Mouse (Mus musculus): Measurements from ENCODE around the gene Jazf1. TPM values are rescaled to one million over a fixed set of nuclear protein-coding genes. Genes with fewer than 3 reads are reported as not detected.

Jazf1 gene
- polyA plus RNA-seq, 1 experiment = 1.4 TPM

DNA sequence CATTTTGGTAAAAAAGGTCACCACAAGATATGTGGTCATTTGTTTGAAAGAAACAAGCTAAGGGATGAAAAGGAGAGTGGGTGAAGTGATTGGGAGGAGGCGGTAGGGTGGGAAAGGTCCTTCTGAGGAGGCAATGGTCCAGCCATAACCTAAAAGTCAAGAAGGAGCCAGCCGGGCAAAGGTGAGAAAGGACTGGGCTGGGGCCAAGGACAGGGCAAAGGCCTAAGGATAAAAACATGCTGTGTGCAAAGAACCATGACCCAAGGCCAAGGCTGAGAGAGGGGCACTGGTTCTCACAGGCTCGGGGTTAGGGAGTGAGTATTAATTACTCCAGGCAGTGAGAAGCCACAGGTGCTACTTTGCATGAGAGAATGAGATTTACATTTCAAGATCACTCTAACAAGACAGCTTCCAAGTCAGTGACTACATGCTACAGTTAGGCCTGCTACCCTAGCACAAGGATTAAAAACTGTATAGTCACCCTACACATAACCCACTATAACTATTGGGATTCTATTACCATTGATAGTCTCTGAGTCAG is 151.5 kb downstream of the Jazf1 start:
- Histone ChIP-seq H3K36me3 (ENCODE audit: control insufficient read depth, insufficient read depth, low read length) (no peaks in the 10 kb centered on the region), H3K4me1 (replicated peaks; ENCODE audit: control insufficient read depth, insufficient read depth, low read length) (peaks cover 58% of the 10 kb centered on the region), H3K4me3 (ENCODE audit: control insufficient read depth, insufficient read depth, low read length) (no peak overlapping the region), H3K27ac (ENCODE audit: control insufficient read depth, insufficient read depth, low read length) (peak overlapping the region; percentile 29; the same call in 1 of the 2 replicates), H3K27me3 (ENCODE audit: control insufficient read depth, insufficient read depth, low read length) (no peaks in the 10 kb centered on the region)
- no peak for DNase-seq
- TF ChIP-seq POLR2A (IDR thresholded peaks at IDR 0.05; ENCODE audit: control insufficient read depth, extremely low read depth, insufficient read depth, low read length, poor library complexity) (no peak), CTCF (IDR thresholded peaks at IDR 0.05; ENCODE audit: borderline replicate concordance, control insufficient read depth, extremely low read depth, insufficient read depth, low read length, poor library complexity) (no peak)
- 79% methylated on average over 3 of the region's 3 CpGs for WGBS

DNA sequence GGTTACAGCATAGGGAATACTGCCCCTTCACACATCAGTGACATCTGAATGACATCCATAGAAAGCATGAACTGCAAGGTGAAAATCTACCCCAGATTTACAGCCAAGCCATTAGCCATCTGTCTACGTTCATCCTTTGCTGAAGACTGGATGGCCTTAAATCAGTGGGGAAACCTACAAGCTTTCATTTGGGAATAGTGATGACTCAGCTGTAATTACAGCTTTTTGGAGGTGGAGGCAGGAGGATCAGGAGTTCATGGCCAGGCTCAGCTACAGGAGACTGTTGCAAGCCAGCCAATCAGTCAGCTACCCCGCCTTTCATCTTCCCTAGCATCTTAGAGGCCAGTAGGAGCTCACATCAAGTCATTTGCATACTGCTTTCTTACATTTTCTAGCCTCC is 153.5 kb downstream of the Jazf1 start:
- Histone ChIP-seq H3K4me3 (ENCODE audit: control insufficient read depth, insufficient read depth, low read length) (no peak overlapping the region), H3K27ac (ENCODE audit: control insufficient read depth, insufficient read depth, low read length) (peak overlapping the region; percentile 83), H3K27me3 (ENCODE audit: control insufficient read depth, insufficient read depth, low read length) (no peaks in the 10 kb centered on the region), H3K36me3 (ENCODE audit: control insufficient read depth, insufficient read depth, low read length) (no peaks in the 10 kb centered on the region), H3K4me1 (replicated peaks; ENCODE audit: control insufficient read depth, insufficient read depth, low read length) (peaks cover 54% of the 10 kb centered on the region)
- no peak for DNase-seq
- TF ChIP-seq POLR2A (IDR thresholded peaks at IDR 0.05; ENCODE audit: control insufficient read depth, extremely low read depth, insufficient read depth, low read length, poor library complexity) = no peak
- WGBS = 96% methylated on average over 2 of the region's 2 CpGs

DNA sequence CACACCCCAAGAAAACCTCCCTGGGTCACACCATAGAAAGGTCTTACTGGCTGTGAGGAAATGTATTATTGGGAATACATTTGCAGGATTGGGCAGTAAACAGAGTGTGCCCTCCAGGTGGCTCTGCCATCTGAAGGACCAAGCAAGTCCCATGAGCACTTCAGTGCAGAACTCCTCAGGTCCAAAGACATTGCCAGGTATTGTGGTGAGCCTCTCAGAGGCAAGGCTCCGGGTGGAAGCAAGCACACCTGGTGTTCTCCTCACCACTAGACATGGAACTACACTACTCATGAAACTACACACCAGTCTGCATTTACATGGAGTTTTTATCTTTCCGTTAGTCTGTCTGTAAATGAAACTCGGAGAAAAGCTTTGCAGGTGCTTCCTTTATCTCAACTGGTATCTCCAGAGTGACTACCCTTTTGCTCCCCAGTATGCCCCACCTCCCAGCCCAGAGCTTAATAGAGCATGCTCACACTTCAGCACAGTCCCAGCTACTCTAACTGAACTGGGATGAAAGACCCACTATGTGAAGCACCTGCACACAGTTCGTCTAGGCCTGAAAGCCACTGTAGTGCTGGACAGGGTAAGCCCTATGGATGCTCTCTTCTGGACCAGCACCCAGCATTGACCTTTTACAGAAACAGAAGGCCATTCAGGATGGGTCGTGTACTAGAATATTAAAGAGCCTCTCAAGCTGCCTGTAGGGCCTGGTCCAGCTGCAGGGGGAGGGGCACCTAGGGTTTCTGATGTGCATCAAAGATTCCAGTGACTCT is 156.1 kb downstream of the Jazf1 start:
- H3K4me1 ChIP-seq (replicated peaks; ENCODE audit: control insufficient read depth, insufficient read depth, low read length) = peaks cover 46% of the 10 kb centered on the region
- H3K4me3 ChIP-seq (ENCODE audit: control insufficient read depth, insufficient read depth, low read length) = peak overlapping the region; percentile 1; the same call in 1 of the 2 replicates
- no peak for TF ChIP-seq CTCF (IDR thresholded peaks at IDR 0.05; ENCODE audit: borderline replicate concordance, control insufficient read depth, extremely low read depth, insufficient read depth, low read length, poor library complexity)
- 0 out of 2 replicates have a peak, but pooled peaks have one; percentile 30 for TF ChIP-seq POLR2A (IDR thresholded peaks at IDR 0.05; ENCODE audit: control insufficient read depth, extremely low read depth, insufficient read depth, low read length, poor library complexity)
- peak overlapping the region; percentile 97 for H3K27ac ChIP-seq (ENCODE audit: control insufficient read depth, insufficient read depth, low read length)
- H3K36me3 ChIP-seq (ENCODE audit: control insufficient read depth, insufficient read depth, low read length) = no peaks in the 10 kb centered on the region
- H3K27me3 ChIP-seq (ENCODE audit: control insufficient read depth, insufficient read depth, low read length) = no peaks in the 10 kb centered on the region
- WGBS = 3% methylated on average over 5 of the region's 5 CpGs
- DNase-seq = peak; percentile 70

DNA sequence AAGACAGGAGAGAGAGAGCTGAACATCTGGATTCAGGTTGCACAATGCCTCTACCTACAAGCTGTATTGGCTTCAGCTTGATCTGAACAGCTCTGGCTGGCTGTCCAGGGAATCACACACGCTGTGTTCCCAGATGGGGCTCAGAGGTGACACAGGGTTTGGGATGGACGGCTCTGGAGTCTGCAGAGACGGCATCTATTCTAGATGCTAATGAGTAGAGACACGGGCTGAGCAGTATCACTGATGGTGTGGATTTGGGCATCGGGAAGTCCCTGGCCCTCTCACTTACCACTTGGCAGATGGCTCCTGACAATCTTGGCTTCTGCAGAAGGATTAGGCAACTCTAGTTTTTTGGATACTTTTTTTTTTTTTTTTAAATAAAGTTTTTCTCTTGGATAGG is 161.6 kb downstream of the Jazf1 start:
- no peak for TF ChIP-seq POLR2A (IDR thresholded peaks at IDR 0.05; ENCODE audit: control insufficient read depth, extremely low read depth, insufficient read depth, low read length, poor library complexity)
- no peak for TF ChIP-seq CTCF (IDR thresholded peaks at IDR 0.05; ENCODE audit: borderline replicate concordance, control insufficient read depth, extremely low read depth, insufficient read depth, low read length, poor library complexity)

DNA sequence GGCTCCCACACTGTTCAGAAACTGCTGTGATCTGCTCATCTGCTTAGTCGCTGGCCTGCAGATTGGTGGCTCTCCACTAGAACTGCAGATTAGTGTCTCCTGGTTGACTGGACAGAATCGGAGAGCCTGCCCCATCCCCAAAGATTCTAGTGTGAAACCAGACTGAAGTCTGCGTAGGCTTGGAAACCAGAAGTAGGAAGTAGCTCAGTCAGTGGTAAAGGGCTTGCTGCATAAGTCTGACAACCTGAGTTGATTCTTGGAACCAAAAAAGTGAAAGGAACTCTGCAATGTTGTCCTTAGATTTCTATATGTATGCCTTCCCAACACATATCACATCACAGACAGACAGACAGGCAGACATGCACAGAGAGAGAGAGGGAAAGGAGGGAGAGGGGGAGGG is 163.3 kb downstream of the Jazf1 start:
- Histone ChIP-seq H3K4me1 (replicated peaks; ENCODE audit: control insufficient read depth, insufficient read depth, low read length) (peaks cover 50% of the 10 kb centered on the region), H3K27me3 (ENCODE audit: control insufficient read depth, insufficient read depth, low read length) (no peaks in the 10 kb centered on the region)
- 41% methylated on average over 3 of the region's 3 CpGs for WGBS

More for the DNA sequence above, 161.6 kb downstream of the Jazf1 start:
- Histone ChIP-seq H3K4me1 (replicated peaks; ENCODE audit: control insufficient read depth, insufficient read depth, low read length) (peaks cover 45% of the 10 kb centered on the region), H3K4me3 (ENCODE audit: control insufficient read depth, insufficient read depth, low read length) (no peak overlapping the region), H3K27me3 (ENCODE audit: control insufficient read depth, insufficient read depth, low read length) (no peaks in the 10 kb centered on the region), H3K36me3 (ENCODE audit: control insufficient read depth, insufficient read depth, low read length) (no peaks in the 10 kb centered on the region), H3K27ac (ENCODE audit: control insufficient read depth, insufficient read depth, low read length) (peak overlapping the region; percentile 70; the same call in 1 of the 2 replicates)
- DNase-seq = no peak
- 73% methylated on average over 5 of the region's 5 CpGs for WGBS

DNA sequence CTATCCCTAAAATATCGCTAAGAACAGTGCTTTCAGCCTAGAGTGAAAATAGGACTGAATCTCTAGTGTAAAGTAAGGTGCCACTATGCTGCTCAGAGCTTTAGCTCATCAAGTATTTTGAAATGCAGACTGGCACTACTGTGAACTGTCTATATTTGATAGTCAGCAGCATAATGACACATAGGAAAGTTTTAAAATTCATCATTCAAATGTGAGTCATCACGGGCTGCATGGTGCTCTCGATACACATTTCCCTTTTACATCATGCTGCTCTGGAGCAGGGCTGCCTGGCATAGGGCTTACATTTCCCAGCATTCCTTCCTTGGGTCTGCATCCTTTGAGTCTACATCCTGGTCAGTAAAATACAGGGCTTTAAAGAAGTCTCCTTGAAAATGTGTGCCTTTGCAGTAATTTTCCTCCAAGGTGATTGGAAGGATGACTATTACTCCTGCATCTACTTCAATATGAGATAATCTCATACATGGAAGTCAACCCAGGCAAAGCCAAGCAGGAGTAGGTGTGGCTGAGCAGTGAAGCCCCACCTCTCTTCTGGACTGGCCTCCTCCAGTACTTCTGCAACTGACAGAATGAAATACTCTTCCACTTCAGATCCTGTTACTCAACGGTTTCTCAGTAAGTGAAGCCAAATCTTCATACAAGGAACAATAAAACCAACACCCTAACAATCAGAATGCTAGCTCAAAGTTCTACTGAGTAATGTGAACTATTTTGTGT is 165.0 kb downstream of the Jazf1 start:
- 56% methylated on average over 4 of the region's 4 CpGs for WGBS
- Histone ChIP-seq H3K27me3 (ENCODE audit: control insufficient read depth, insufficient read depth, low read length) (no peaks in the 10 kb centered on the region), H3K36me3 (ENCODE audit: control insufficient read depth, insufficient read depth, low read length) (no peaks in the 10 kb centered on the region), H3K4me3 (ENCODE audit: control insufficient read depth, insufficient read depth, low read length) (no peak overlapping the region), H3K4me1 (replicated peaks; ENCODE audit: control insufficient read depth, insufficient read depth, low read length) (peaks cover 48% of the 10 kb centered on the region), H3K27ac (ENCODE audit: control insufficient read depth, insufficient read depth, low read length) (peak overlapping the region; percentile 87)
- no peak for DNase-seq
- no peak for TF ChIP-seq POLR2A (IDR thresholded peaks at IDR 0.05; ENCODE audit: control insufficient read depth, extremely low read depth, insufficient read depth, low read length, poor library complexity)
- TF ChIP-seq CTCF (IDR thresholded peaks at IDR 0.05; ENCODE audit: borderline replicate concordance, control insufficient read depth, extremely low read depth, insufficient read depth, low read length, poor library complexity) = no peak

More for the DNA sequence above, 163.3 kb downstream of the Jazf1 start:
- no peak for DNase-seq
- Histone ChIP-seq H3K4me3 (ENCODE audit: control insufficient read depth, insufficient read depth, low read length) (no peak overlapping the region), H3K36me3 (ENCODE audit: control insufficient read depth, insufficient read depth, low read length) (no peaks in the 10 kb centered on the region), H3K27ac (ENCODE audit: control insufficient read depth, insufficient read depth, low read length) (peak overlapping the region; percentile 87)
- TF ChIP-seq POLR2A (IDR thresholded peaks at IDR 0.05; ENCODE audit: control insufficient read depth, extremely low read depth, insufficient read depth, low read length, poor library complexity) (no peak), CTCF (IDR thresholded peaks at IDR 0.05; ENCODE audit: borderline replicate concordance, control insufficient read depth, extremely low read depth, insufficient read depth, low read length, poor library complexity) (no peak)
